10 mouse cellular contexts compared by ENCODE assay signal in the genomic region with DNA sequence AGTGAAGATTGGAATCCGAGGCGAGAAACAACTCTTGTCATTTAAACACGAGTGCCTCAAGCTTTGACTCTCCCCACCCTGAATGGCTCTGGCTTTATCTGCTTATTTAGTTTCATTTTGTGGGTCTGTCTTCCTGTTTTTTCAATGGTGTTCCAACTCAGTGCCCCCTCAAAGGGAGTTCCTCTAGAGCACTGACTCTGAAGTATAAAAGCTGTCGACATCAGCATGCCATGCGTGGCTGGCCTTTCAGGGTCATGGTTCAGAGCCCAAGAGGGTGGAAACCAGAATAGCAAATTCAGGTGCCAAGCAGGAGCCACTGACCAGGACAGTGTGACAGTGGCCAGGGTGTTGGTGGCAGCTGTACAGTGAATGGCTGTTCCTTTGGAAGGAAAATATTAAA.
DNase-seq lines count a peak whose midpoint lies in the region; TF ChIP-seq lines count a peak whose summit lies in the region.
"Had no signal": no experiment of that assay in that cellular context is flagged by ENCODE, and none has a peak within 500 bp of the region (broad histone marks: within the 10 kb centered on the region; RNA-seq: fewer than 3 reads in every experiment).

No protein-coding gene starts in this region.

- H3K36me3 ChIP-seq in CH12.LX (replicated peaks in 1 of 2; ENCODE audit: control insufficient read depth in 1 of 2, insufficient read depth in 1 of 2, low read length in 1 of 2), result peaks cover 12 to 51% of the 10 kb centered on the region in 2 experiments
- H3K36me3 ChIP-seq in megakaryocyte, embryonic 14.5 days (replicated peaks; ENCODE audit: low read length), result peaks cover 63% of the 10 kb centered on the region

- no peak overlapping the region for H3K4me3 ChIP-seq in gastrocnemius, adult 2 months
- H3K4me3 ChIP-seq in CH12.LX (replicated peaks in 1 of 3; ENCODE audit: low read depth in 2 of 3, low read length in 2 of 3, poor library complexity in 1 of 3), result no peak overlapping the region
- H3K4me3 ChIP-seq in megakaryocyte, embryonic 14.5 days (replicated peaks), result peak overlapping the region; percentile 59

- TF ChIP-seq CTCF in gastrocnemius, adult 2 months (IDR thresholded peaks at IDR 0.05), result no peak
- no peak for TF ChIP-seq CTCF in CH12.LX (conservative IDR thresholded peaks at IDR 0.05 in 1 of 2, IDR thresholded peaks at IDR 0.05 in 1 of 2; ENCODE audit: low read depth in 2 of 2, low read length in 2 of 2)

- no peaks in the 10 kb centered on the region for H3K79me2 ChIP-seq in CH12.LX (replicated peaks; ENCODE audit: control insufficient read depth, extremely low read depth, insufficient read depth, poor library complexity, severe bottlenecking)

- dilution Hi-C loops in CH12.LX (cut with MboI; ENCODE audit: extremely low pct_ligation_motif_present, extremely low pct_unique_long_range_greater_than_20kb, low sequenced_read_pairs), result no loop called here

- intact Hi-C loops in gastrocnemius, adult 2 months (cut with DNase I), result no loop called here

- peak; percentile 22 for DNase-seq in gastrocnemius, adult 2 months
- DNase-seq in gastrocnemius, postnatal 10 days, result no peak
- DNase-seq in CH12.LX (ENCODE audit: extremely low read depth), result peak; percentile 82
- DNase-seq in kidney, adult 18-20 months, result peak; percentile 59
- DNase-seq in layer of hippocampus, adult 9-10 months (ENCODE audit: low spot score), result no peak
- no peak for DNase-seq in right cerebral cortex, postnatal 10 days (ENCODE audit: low spot score in 2 of 2)
- DNase-seq in left cerebral cortex, adult 8-10 months (ENCODE audit: low spot score in 2 of 2), result no peak
- DNase-seq: heart, postnatal 14 days; layer of hippocampus, postnatal 36 days had no signal

- no peak overlapping the region for H3K4me2 ChIP-seq in CH12.LX (ENCODE audit: insufficient read depth, low read depth, poor library complexity, severe bottlenecking)

- no peaks in the 10 kb centered on the region for H3K27me3 ChIP-seq in CH12.LX (replicated peaks)
- no peaks in the 10 kb centered on the region for H3K27me3 ChIP-seq in megakaryocyte, embryonic 14.5 days (replicated peaks)

- TF ChIP-seq POLR2A in CH12.LX (IDR thresholded peaks at IDR 0.05; ENCODE audit: low read depth, low read length), result no peak

- TF ChIP-seq EP300 in CH12.LX (IDR thresholded peaks at IDR 0.05; ENCODE audit: low read length), result peak; percentile 56; the same call in 1 of the 2 replicates

- H3K27ac ChIP-seq in gastrocnemius, adult 2 months, result no peak overlapping the region
- no peak overlapping the region for H3K27ac ChIP-seq in CH12.LX (ENCODE audit: insufficient read depth, low read depth)

- peaks cover 10% of the 10 kb centered on the region for H3K9me3 ChIP-seq in CH12.LX (replicated peaks; ENCODE audit: low read length)
- peaks cover 7% of the 10 kb centered on the region for H3K9me3 ChIP-seq in megakaryocyte, embryonic 14.5 days

- H3K9ac ChIP-seq in CH12.LX (ENCODE audit: insufficient read depth, low read depth), result no peak overlapping the region

- no peak for TF ChIP-seq RAD21 in CH12.LX (IDR thresholded peaks at IDR 0.05; ENCODE audit: low read depth, low read length)

- H3K4me1 ChIP-seq in CH12.LX (ENCODE audit: control insufficient read depth in 1 of 2, insufficient read depth in 2 of 2), result peaks cover 2 to 26% of the 10 kb centered on the region in 2 experiments; a peak in 2 of 4 replicates
- peaks cover 4% of the 10 kb centered on the region for H3K4me1 ChIP-seq in megakaryocyte, embryonic 14.5 days

- in situ Hi-C loops in CH12.LX (cut with MboI; ENCODE audit: low pct_ligation_motif_present, low pct_unique_long_range_greater_than_20kb, low sequenced_read_pairs), result no loop called here

TF ChIP-seq in CH12.LX, 34 proteins besides CTCF, POLR2A, EP300 and RAD21:
- no peak for TF ChIP-seq UBTF (IDR thresholded peaks at IDR 0.05; ENCODE audit: low read depth, low read length)
- no peak for TF ChIP-seq CHD2 (IDR thresholded peaks at IDR 0.05; ENCODE audit: low read length)
- TF ChIP-seq MAZ (IDR thresholded peaks at IDR 0.05; ENCODE audit: low read depth, low read length), result no peak
- TF ChIP-seq MEF2A (IDR thresholded peaks at IDR 0.05; ENCODE audit: borderline replicate concordance, low read depth, low read length), result no peak
- no peak for TF ChIP-seq GABPA (IDR thresholded peaks at IDR 0.05; ENCODE audit: insufficient replicate concordance, low read depth, low read length)
- 0 out of 2 replicates have a peak, but pooled peaks have one; percentile 34 for TF ChIP-seq MAFK (IDR thresholded peaks at IDR 0.05; ENCODE audit: insufficient replicate concordance, low read length)
- no peak for TF ChIP-seq SIN3A (IDR thresholded peaks at IDR 0.05; ENCODE audit: low read length)
- TF ChIP-seq JUN (IDR thresholded peaks at IDR 0.05; ENCODE audit: insufficient read depth, low read depth, low read length), result no peak
- TF ChIP-seq E2F4 (IDR thresholded peaks at IDR 0.05; ENCODE audit: insufficient replicate concordance, low read depth, low read length), result no peak
- TF ChIP-seq ETS1 (conservative IDR thresholded peaks at IDR 0.05; ENCODE audit: low read depth, low read length), result peak; percentile 55; the same call in 1 of the 2 replicates
- TF ChIP-seq SMC3 (IDR thresholded peaks at IDR 0.05; ENCODE audit: low read depth, low read length), result no peak
- TF ChIP-seq USF1 (IDR thresholded peaks at IDR 0.05; ENCODE audit: low read depth, low read length), result no peak
- TF ChIP-seq ELF1 (IDR thresholded peaks at IDR 0.05; ENCODE audit: low read depth, low read length), result peak; percentile 39; the same call in 1 of the 2 replicates
- TF ChIP-seq HCFC1 (IDR thresholded peaks at IDR 0.05; ENCODE audit: low read depth, low read length), result no peak
- TF ChIP-seq MYC (IDR thresholded peaks at IDR 0.05; ENCODE audit: low read depth, low read length), result no peak
- no peak for TF ChIP-seq RCOR1 (conservative IDR thresholded peaks at IDR 0.05; ENCODE audit: low read depth, low read length)
- 0 out of 2 replicates have a peak, but pooled peaks have one; percentile 16 for TF ChIP-seq ZNF384 (IDR thresholded peaks at IDR 0.05; ENCODE audit: low read depth, low read length)
- TF ChIP-seq NRF1 (IDR thresholded peaks at IDR 0.05; ENCODE audit: low read depth, low read length), result no peak
- TF ChIP-seq BHLHE40 (IDR thresholded peaks at IDR 0.05; ENCODE audit: low read depth, low read length), result peak; percentile 60
- no peak for TF ChIP-seq PAX5 (IDR thresholded peaks at IDR 0.05; ENCODE audit: low read length)
- no peak for TF ChIP-seq KAT2A (IDR thresholded peaks at IDR 0.05; ENCODE audit: insufficient replicate concordance, low read length)
- TF ChIP-seq POLR2AphosphoS2 (IDR thresholded peaks at IDR 0.05; ENCODE audit: low read depth, low read length), result no peak
- 0 out of 2 replicates have a peak, but pooled peaks have one; percentile 39 for TF ChIP-seq IRF4 (IDR thresholded peaks at IDR 0.05; ENCODE audit: low read depth, low read length)
- peak; percentile 50; the same call in 1 of the 2 replicates for TF ChIP-seq MAX (IDR thresholded peaks at IDR 0.05; ENCODE audit: low read length)
- no peak for TF ChIP-seq NELFE (IDR thresholded peaks at IDR 0.05; ENCODE audit: low read depth, low read length)

Comparison
In these comparisons a context has a peak if more than half of its experiments do, and no peak if none do; other contexts are left out.
1. DNase-seq: peak in gastrocnemius, adult 2 months (single experiment), CH12.LX (single experiment) and kidney, adult 18-20 months (single experiment); none in gastrocnemius, postnatal 10 days (single experiment), layer of hippocampus, adult 9-10 months (single experiment), right cerebral cortex, postnatal 10 days (0 of 2) and left cerebral cortex, adult 8-10 months (0 of 2).